Mouse (Mus musculus) liver, embryonic 14.5 days (tissue): ENCODE results near the gene Fsd2.

Experiments
- CTCF ChIP-seq: IDR thresholded peaks from 2 replicates; pipeline ENCODE4 v1.5.1; 2016; ENCODE audit warnings: antibody characterized with exemption, low read depth, control low read depth
- EP300 ChIP-seq: IDR thresholded peaks from 2 replicates; pipeline ENCODE4 v1.6.1; 2016; ENCODE audit warnings: antibody characterized with exemption, low read depth

DNA sequence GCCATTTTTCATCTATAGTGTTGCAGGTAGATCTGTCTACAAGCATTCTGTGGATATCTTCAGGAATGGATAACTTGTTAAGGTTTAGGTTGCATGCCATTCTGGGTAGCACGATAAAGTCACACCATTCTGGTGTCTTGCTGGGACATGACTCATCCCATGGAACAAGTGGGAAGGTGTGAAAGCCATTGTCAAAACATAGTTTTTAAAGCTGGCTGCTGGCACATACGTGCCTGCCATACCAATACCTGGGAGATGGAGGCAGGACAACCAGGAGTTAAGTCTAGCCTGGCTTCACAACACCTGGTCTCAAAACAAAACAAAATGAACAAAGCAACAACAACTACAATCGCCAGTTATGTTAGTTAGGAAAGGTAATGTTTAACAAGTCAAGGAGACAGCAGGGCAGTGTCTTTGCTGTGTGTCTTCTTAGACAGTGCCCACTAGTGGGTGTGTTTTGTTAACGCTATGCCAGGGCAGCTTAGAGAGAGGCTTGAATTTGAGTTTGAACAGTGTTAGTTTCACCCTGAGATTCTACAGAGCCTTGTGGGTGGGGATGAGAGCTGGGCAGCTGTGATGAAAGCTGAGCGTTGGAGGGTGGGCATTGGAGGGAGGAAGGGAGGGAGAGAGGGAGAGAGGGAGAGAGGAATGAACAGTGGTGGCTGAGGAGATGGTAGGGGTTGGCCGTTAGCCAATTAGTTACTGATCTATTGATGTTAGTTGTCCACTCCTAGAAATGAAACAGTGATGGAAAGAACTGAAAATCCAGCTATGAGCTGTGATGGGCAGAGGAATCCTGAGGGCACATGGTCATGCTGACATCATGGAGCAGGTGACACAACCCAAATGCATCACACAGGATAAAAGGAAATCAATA lies 50.4 kb downstream of the Fsd2 start:
- TF ChIP-seq CTCF, result no peak
- no peak for TF ChIP-seq EP300
